Mouse (Mus musculus) embryonic fibroblast, embryonic 13.5 days (primary cell): ENCODE measurements around the gene Cog5.

Source experiments
- CTCF ChIP-seq: IDR thresholded peaks from 2 replicates; pipeline ENCODE4 v1.5.1; 2011; ENCODE audit warnings: mild to moderate bottlenecking, control low read depth, low read length, moderate library complexity, borderline replicate concordance; ENCODE audit not compliant: insufficient read depth
- POLR2A ChIP-seq: IDR thresholded peaks from 2 replicates; pipeline ENCODE4 v1.6.1; 2011; ENCODE audit warnings: low read depth, mild to moderate bottlenecking, control low read depth, low read length, moderate library complexity

DNA sequence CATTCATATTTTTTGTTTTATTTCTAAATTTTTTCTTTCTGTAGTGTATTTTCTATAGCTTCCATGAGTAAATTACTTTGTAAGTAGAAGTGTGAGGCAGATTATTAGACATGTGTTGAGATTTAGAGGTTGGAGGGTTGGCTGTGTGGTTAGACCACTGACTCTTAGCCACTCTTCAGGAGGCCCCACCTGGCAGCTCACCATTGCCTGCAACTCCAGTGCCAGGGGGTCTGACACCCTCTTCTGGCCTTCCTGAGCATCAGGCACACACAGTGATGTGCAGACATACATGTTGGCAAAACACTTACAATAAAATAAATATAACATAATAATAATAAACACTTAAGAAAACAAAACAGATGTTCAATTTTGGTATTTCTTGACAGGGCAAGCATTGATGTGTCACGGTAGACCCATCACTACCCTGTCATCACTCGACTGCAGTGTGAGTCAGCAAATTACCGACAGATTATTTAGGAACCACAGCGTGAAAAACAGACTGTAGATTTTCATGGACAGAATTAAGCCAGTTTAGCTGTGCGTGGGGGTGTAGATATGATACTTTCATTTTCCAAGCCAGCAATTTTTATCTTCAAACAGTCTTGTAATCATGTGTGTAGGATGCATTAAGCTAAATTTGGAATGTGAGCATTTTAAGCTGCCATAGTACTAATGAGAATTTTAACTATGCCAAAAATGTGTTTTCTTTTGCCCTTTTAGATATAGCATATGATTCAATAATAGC lies 151.9 kb downstream of the Cog5 start:
- no peak for TF ChIP-seq CTCF
- no peak for TF ChIP-seq POLR2A
